Mouse (Mus musculus): ENCODE measurements around the gene Card6. TPM values are rescaled to one million over a fixed set of nuclear protein-coding genes. Genes with fewer than 3 reads are reported as not detected.
A peak's percentile ranks its signal among the peaks of the same experiment; 100 is the strongest.

Gene Card6
- 0.42 and 0.56 TPM in 2 replicates for polyA plus RNA-seq (2015; fragmentation: Nextera tagmentation; extraction: Ambion mirVana)

- Histone ChIP-seq H3K27me3 (replicated peaks; ENCODE audit: control insufficient read depth, insufficient read depth, low read length) (no peaks in the 10 kb centered on the region), H3K9me3 (ENCODE audit: control insufficient read depth, low read length) (no peaks in the 10 kb centered on the region), H3K4me1 (ENCODE audit: control insufficient read depth, insufficient read depth, low read depth, low read length) (no peaks in the 10 kb centered on the region), H3K4me2 (ENCODE audit: low read length) (peak within 1 kb of the TSS; percentile 3; the same call in 1 of the 2 replicates), H3K36me3 (ENCODE audit: control insufficient read depth, insufficient read depth, low read length) (no peaks in the 10 kb centered on the region), H3K9ac (ENCODE audit: low read depth, low read length) (no peak within 1 kb of the TSS), H3K27ac (ENCODE audit: low read depth, low read length) (no peak within 1 kb of the TSS), H3K4me3 (ENCODE audit: low read length) (peak within 1 kb of the TSS; percentile 7; the same call in 1 of the 2 replicates)
- no peak for ATAC-seq
- 73% methylated on average over 21 of the region's 21 CpGs for WGBS
Measured at GRCm38 (mm10) chr15:5107686-5108654, at the start of gene Card6. Gene Card6 (minus strand): TSS chr15:5108539.

GRCm38 (mm10) chr15:5157386-5157785 is 49.0 kb upstream of the Card6 start:
- H3K4me1 ChIP-seq (ENCODE audit: control insufficient read depth, insufficient read depth, low read depth, low read length) = peaks cover 4% of the 10 kb centered on the region
- no peak overlapping the region for H3K27ac ChIP-seq (ENCODE audit: low read depth, low read length)
- 52% methylated on average over 1 of the region's 1 CpGs for WGBS
- no peaks in the 10 kb centered on the region for H3K27me3 ChIP-seq (replicated peaks; ENCODE audit: control insufficient read depth, insufficient read depth, low read length)
- H3K9ac ChIP-seq (ENCODE audit: low read depth, low read length) = no peak overlapping the region
- ATAC-seq = no peak
- no peak overlapping the region for H3K4me3 ChIP-seq (ENCODE audit: low read length)
- no peak overlapping the region for H3K4me2 ChIP-seq (ENCODE audit: low read length)
- no peaks in the 10 kb centered on the region for H3K9me3 ChIP-seq (ENCODE audit: control insufficient read depth, low read length)
- H3K36me3 ChIP-seq (ENCODE audit: control insufficient read depth, insufficient read depth, low read length) = no peaks in the 10 kb centered on the region

GRCm38 (mm10) chr15:5156355-5156754 is 48.0 kb upstream of the Card6 start:
- Histone ChIP-seq H3K9ac (ENCODE audit: low read depth, low read length) (no peak overlapping the region), H3K9me3 (ENCODE audit: control insufficient read depth, low read length) (no peaks in the 10 kb centered on the region), H3K4me3 (ENCODE audit: low read length) (no peak overlapping the region), H3K36me3 (ENCODE audit: control insufficient read depth, insufficient read depth, low read length) (no peaks in the 10 kb centered on the region), H3K27ac (ENCODE audit: low read depth, low read length) (no peak overlapping the region), H3K4me2 (ENCODE audit: low read length) (no peak overlapping the region), H3K4me1 (ENCODE audit: control insufficient read depth, insufficient read depth, low read depth, low read length) (peaks cover 4% of the 10 kb centered on the region), H3K27me3 (replicated peaks; ENCODE audit: control insufficient read depth, insufficient read depth, low read length) (no peaks in the 10 kb centered on the region)
- WGBS = 86% methylated on average over 4 of the region's 4 CpGs
- no peak for ATAC-seq

GRCm38 (mm10) chr15:5155093-5155492 is 46.8 kb upstream of the Card6 start:
- Histone ChIP-seq H3K27me3 (replicated peaks; ENCODE audit: control insufficient read depth, insufficient read depth, low read length) (no peaks in the 10 kb centered on the region), H3K4me1 (ENCODE audit: control insufficient read depth, insufficient read depth, low read depth, low read length) (peaks cover 4% of the 10 kb centered on the region), H3K9ac (ENCODE audit: low read depth, low read length) (no peak overlapping the region), H3K27ac (ENCODE audit: low read depth, low read length) (no peak overlapping the region), H3K4me2 (ENCODE audit: low read length) (no peak overlapping the region), H3K36me3 (ENCODE audit: control insufficient read depth, insufficient read depth, low read length) (no peaks in the 10 kb centered on the region), H3K9me3 (ENCODE audit: control insufficient read depth, low read length) (no peaks in the 10 kb centered on the region), H3K4me3 (ENCODE audit: low read length) (no peak overlapping the region)
- no peak for ATAC-seq
- 65% methylated on average over 5 of the region's 5 CpGs for WGBS

GRCm38 (mm10) chr15:5154621-5155020 is 46.3 kb upstream of the Card6 start:
- 90% methylated on average over 9 of the region's 9 CpGs for WGBS
- H3K4me3 ChIP-seq (ENCODE audit: low read length) = no peak overlapping the region
- H3K27ac ChIP-seq (ENCODE audit: low read depth, low read length) = no peak overlapping the region
- no peaks in the 10 kb centered on the region for H3K9me3 ChIP-seq (ENCODE audit: control insufficient read depth, low read length)
- no peak overlapping the region for H3K4me2 ChIP-seq (ENCODE audit: low read length)
- H3K9ac ChIP-seq (ENCODE audit: low read depth, low read length) = no peak overlapping the region
- H3K4me1 ChIP-seq (ENCODE audit: control insufficient read depth, insufficient read depth, low read depth, low read length) = peaks cover 4% of the 10 kb centered on the region
- no peak for ATAC-seq
- H3K27me3 ChIP-seq (replicated peaks; ENCODE audit: control insufficient read depth, insufficient read depth, low read length) = no peaks in the 10 kb centered on the region
- H3K36me3 ChIP-seq (ENCODE audit: control insufficient read depth, insufficient read depth, low read length) = no peaks in the 10 kb centered on the region

GRCm38 (mm10) chr15:5152171-5152570 is 43.8 kb upstream of the Card6 start:
- 93% methylated on average over 6 of the region's 6 CpGs for WGBS
- Histone ChIP-seq H3K9ac (ENCODE audit: low read depth, low read length) (no peak overlapping the region), H3K27me3 (replicated peaks; ENCODE audit: control insufficient read depth, insufficient read depth, low read length) (no peaks in the 10 kb centered on the region), H3K4me2 (ENCODE audit: low read length) (no peak overlapping the region), H3K4me3 (ENCODE audit: low read length) (no peak overlapping the region), H3K4me1 (ENCODE audit: control insufficient read depth, insufficient read depth, low read depth, low read length) (peaks cover 4% of the 10 kb centered on the region), H3K27ac (ENCODE audit: low read depth, low read length) (no peak overlapping the region), H3K9me3 (ENCODE audit: control insufficient read depth, low read length) (no peaks in the 10 kb centered on the region), H3K36me3 (ENCODE audit: control insufficient read depth, insufficient read depth, low read length) (no peaks in the 10 kb centered on the region)
- ATAC-seq = no peak

GRCm38 (mm10) chr15:5149187-5149586 is 40.8 kb upstream of the Card6 start:
- peaks cover 12% of the 10 kb centered on the region for H3K4me1 ChIP-seq (ENCODE audit: control insufficient read depth, insufficient read depth, low read depth, low read length)
- H3K4me2 ChIP-seq (ENCODE audit: low read length) = no peak overlapping the region
- WGBS = 83% methylated on average over 4 of the region's 4 CpGs
- ATAC-seq = no peak
- H3K9me3 ChIP-seq (ENCODE audit: control insufficient read depth, low read length) = no peaks in the 10 kb centered on the region
- H3K9ac ChIP-seq (ENCODE audit: low read depth, low read length) = no peak overlapping the region
- no peak overlapping the region for H3K4me3 ChIP-seq (ENCODE audit: low read length)
- H3K36me3 ChIP-seq (ENCODE audit: control insufficient read depth, insufficient read depth, low read length) = no peaks in the 10 kb centered on the region
- no peaks in the 10 kb centered on the region for H3K27me3 ChIP-seq (replicated peaks; ENCODE audit: control insufficient read depth, insufficient read depth, low read length)
- no peak overlapping the region for H3K27ac ChIP-seq (ENCODE audit: low read depth, low read length)

- no peaks in the 10 kb centered on the region for H3K27me3 ChIP-seq (replicated peaks; ENCODE audit: control insufficient read depth, insufficient read depth, low read length)
- H3K4me1 ChIP-seq (ENCODE audit: control insufficient read depth, insufficient read depth, low read depth, low read length) = peaks cover 12% of the 10 kb centered on the region
- no peaks in the 10 kb centered on the region for H3K36me3 ChIP-seq (ENCODE audit: control insufficient read depth, insufficient read depth, low read length)
- H3K4me3 ChIP-seq (ENCODE audit: low read length) = peak overlapping the region; percentile 93
- no peaks in the 10 kb centered on the region for H3K9me3 ChIP-seq (ENCODE audit: control insufficient read depth, low read length)
- no peak for ATAC-seq
- H3K27ac ChIP-seq (ENCODE audit: low read depth, low read length) = no peak overlapping the region
- H3K9ac ChIP-seq (ENCODE audit: low read depth, low read length) = no peak overlapping the region
- WGBS = 53% methylated on average over 9 of the region's 9 CpGs
- H3K4me2 ChIP-seq (ENCODE audit: low read length) = peak overlapping the region; percentile 82
Measured at GRCm38 (mm10) chr15:5145196-5145945, 37.0 kb upstream of the Card6 start.

Data from hindbrain, embryonic 16.5 days (tissue).